Mouse (Mus musculus): ENCODE data around the gene Cd3d. TPM values are rescaled to one million over a fixed set of nuclear protein-coding genes. Genes with fewer than 3 reads are reported as not detected.
"Not testable (repeated sequence)": the region's sequence is repeated elsewhere in the genome, so short reads cannot be mapped to it uniquely, and the experiment has no call there.

Cd3d gene
- polyA plus RNA-seq (2015; fragmentation: Nextera tagmentation; extraction: Ambion mirVana): not detected in 2 replicates

DNA sequence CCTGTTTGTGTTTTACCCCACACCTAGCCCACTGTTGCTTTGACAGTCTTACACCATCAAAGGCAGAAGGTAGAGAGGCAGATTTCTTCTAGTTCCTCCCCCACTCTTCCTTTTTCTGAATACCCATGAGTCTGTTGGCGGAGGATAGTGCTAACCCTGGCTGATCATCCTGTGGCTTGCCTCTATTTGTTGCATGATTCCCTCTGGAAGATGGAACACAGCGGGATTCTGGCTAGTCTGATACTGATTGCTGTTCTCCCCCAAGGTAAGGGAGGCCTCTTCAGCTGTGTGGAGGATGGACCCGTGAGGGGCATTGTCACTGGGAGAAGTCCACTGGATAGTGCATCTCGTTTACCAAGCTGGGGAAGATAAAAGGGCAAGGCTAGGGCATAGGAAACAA, at the start of gene Cd3d:
Gene Cd3d, plus strand, starts transcription at position 111 of the 400 bp plus-strand sequence.
- WGBS: 82% methylated on average over 4 of the region's 4 CpGs

GRCm38 (mm10) chr9:44941756-44942155, 39.8 kb upstream of the Cd3d start:
- Histone ChIP-seq H3K27me3 (no peaks in the 10 kb centered on the region), H3K4me1 (replicated peaks) (no peaks in the 10 kb centered on the region), H3K4me3 (no peak overlapping the region), H3K9ac (no peak overlapping the region), H3K9me3 (no peaks in the 10 kb centered on the region), H3K4me2 (no peak overlapping the region), H3K36me3 (peaks cover 86% of the 10 kb centered on the region), H3K27ac (replicated peaks) (no peak overlapping the region)
- no peak for ATAC-seq (ENCODE audit: low FRiP score, low read depth)
- WGBS: 94% methylated on average over 4 of the region's 4 CpGs

More for the DNA sequence above, at the start of gene Cd3d:
- H3K36me3 ChIP-seq: no peaks in the 10 kb centered on the region
- H3K27me3 ChIP-seq: 0 out of 2 replicates have a peak, but pooled peaks cover 3% of the 10 kb centered on the region
- H3K27ac ChIP-seq (replicated peaks): no peak within 1 kb of the TSS
- H3K4me2 ChIP-seq: no peak within 1 kb of the TSS
- H3K4me3 ChIP-seq: no peak within 1 kb of the TSS
- no peak for ATAC-seq (ENCODE audit: low FRiP score, low read depth)
- H3K9ac ChIP-seq: no peak within 1 kb of the TSS
- H3K9me3 ChIP-seq: no peaks in the 10 kb centered on the region
- H3K4me1 ChIP-seq (replicated peaks): no peaks in the 10 kb centered on the region

DNA sequence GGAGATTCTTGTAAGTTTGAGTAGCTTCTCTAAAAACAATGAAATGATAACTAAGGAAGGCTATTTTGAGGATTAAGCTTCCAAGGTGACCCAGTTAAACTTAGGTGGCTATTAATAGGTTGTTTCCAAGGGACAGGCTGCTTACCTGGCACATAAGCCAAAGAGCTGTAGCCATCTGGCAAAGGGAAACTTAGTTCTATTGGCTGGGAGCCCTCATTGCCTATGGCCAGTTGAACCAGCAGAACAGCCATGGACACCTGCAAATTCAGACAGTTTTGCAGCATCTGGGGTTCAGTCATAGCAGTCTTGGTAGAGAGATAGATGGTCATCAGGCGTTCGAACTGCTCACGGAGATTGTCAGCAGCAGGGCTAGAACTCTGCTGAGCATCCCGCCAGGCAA, 39.2 kb upstream of the Cd3d start:
- Histone ChIP-seq H3K4me3 (no peak overlapping the region), H3K36me3 (peaks cover 86% of the 10 kb centered on the region), H3K4me1 (replicated peaks) (no peaks in the 10 kb centered on the region), H3K27me3 (no peaks in the 10 kb centered on the region), H3K9ac (no peak overlapping the region), H3K4me2 (no peak overlapping the region), H3K9me3 (no peaks in the 10 kb centered on the region), H3K27ac (replicated peaks) (no peak overlapping the region)
- ATAC-seq (ENCODE audit: low FRiP score, low read depth): no peak
- WGBS: 96% methylated on average over 4 of the region's 4 CpGs

DNA sequence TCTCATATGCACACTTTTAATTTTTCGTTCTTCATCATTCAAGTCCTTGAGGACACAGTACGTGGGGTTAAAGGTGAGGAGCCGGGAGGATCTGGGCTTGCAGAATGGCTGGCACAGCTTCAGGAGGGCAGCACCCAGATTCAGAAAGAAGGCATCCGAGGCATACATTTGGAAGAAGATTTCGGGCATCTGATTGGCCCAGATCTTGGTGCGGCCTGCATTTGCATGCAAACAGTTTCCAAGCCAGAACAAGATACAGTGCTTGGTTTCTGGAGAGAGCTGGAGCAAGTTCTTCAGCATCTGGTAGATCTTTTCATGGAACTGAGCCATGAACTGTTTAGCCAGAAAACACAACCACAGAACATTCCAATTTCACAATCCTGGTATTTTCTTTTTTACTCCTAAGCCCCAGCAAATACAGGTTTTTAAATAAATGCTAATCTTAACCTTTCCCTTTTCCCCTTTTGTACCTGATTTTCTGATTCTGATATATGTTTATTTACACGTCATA, 35.3 kb upstream of the Cd3d start:
- no peak for ATAC-seq (ENCODE audit: low FRiP score, low read depth)
- no peaks in the 10 kb centered on the region for H3K9me3 ChIP-seq
- H3K4me1 ChIP-seq (replicated peaks): no peaks in the 10 kb centered on the region
- peaks cover 88% of the 10 kb centered on the region for H3K36me3 ChIP-seq
- H3K4me2 ChIP-seq: no peak overlapping the region
- WGBS: 91% methylated on average over 7 of the region's 7 CpGs
- H3K9ac ChIP-seq: no peak overlapping the region
- H3K27me3 ChIP-seq: no peaks in the 10 kb centered on the region
- H3K4me3 ChIP-seq: no peak overlapping the region
- no peak overlapping the region for H3K27ac ChIP-seq (replicated peaks)

DNA sequence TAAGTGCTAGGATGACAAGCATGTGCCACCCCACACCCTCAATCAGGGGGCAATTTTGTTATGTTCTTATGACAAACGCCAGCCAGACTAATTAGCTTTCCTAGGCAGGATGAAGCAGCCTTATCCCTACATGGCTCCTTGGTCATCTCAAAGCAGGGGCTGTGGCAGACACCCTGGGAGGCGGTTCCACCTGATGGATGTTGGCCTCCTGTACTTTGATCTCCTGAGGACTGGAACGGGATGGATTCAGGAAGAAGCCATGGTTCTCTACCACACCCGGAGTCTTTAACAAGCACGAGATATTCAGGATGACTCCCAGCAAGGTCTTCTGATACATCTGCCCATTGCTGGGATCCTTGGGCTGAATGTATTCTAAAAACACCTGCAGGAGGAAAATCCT, 33.8 kb upstream of the Cd3d start:
- Histone ChIP-seq H3K4me2 (no peak overlapping the region), H3K36me3 (peaks cover 87% of the 10 kb centered on the region), H3K9me3 (no peaks in the 10 kb centered on the region), H3K27me3 (no peaks in the 10 kb centered on the region), H3K27ac (replicated peaks) (no peak overlapping the region), H3K4me3 (no peak overlapping the region), H3K9ac (no peak overlapping the region), H3K4me1 (replicated peaks) (no peaks in the 10 kb centered on the region)
- 94% methylated on average over 5 of the region's 5 CpGs for WGBS
- ATAC-seq (ENCODE audit: low FRiP score, low read depth): no peak

DNA sequence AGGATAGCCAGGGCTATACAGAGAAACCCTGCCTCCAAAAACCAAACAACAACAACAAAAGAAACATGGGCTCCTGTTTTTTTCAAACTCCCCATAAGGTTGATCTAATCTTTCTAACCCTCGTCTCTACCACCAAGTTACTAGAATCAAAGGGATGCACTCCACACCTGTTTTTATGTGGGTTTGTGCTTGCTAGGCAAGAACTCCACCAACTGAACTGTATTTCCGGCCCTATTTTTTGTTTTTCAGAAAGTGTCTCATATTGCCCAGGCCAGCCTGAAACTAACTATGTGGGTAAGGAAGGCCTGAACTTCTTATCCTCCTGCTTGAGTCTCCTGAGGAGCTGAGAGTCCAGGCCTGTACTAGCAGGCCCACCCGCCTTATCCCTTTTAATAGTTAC, 27.2 kb upstream of the Cd3d start:
- no peaks in the 10 kb centered on the region for H3K27me3 ChIP-seq
- H3K36me3 ChIP-seq: peaks cover 73% of the 10 kb centered on the region
- no peak overlapping the region for H3K27ac ChIP-seq (replicated peaks)
- WGBS: 95% methylated on average over 3 of the region's 3 CpGs
- H3K9ac ChIP-seq: no peak overlapping the region
- H3K9me3 ChIP-seq: no peaks in the 10 kb centered on the region
- no peak overlapping the region for H3K4me2 ChIP-seq
- ATAC-seq (ENCODE audit: low FRiP score, low read depth): no peak
- H3K4me1 ChIP-seq (replicated peaks): no peaks in the 10 kb centered on the region
- no peak overlapping the region for H3K4me3 ChIP-seq

GRCm38 (mm10) chr9:44965126-44965832, 16.3 kb upstream of the Cd3d start, which contains the start of gene Ube4a:
TSS of gene Ube4a (minus strand) at chr9:44965600.
- Histone ChIP-seq H3K4me3 (peak within 1 kb of the TSS; percentile 92), H3K4me1 (replicated peaks) (peaks cover 20% of the 10 kb centered on the region), H3K4me2 (peak within 1 kb of the TSS; percentile 82), H3K9me3 (no peaks in the 10 kb centered on the region), H3K27ac (replicated peaks) (peak within 1 kb of the TSS; percentile 82), H3K27me3 (no peaks in the 10 kb centered on the region), H3K36me3 (peaks cover 11% of the 10 kb centered on the region), H3K9ac (peak within 1 kb of the TSS; percentile 85)
- peak; percentile 96 for ATAC-seq (ENCODE audit: low FRiP score, low read depth)
- WGBS: 1% methylated on average over 39 of the region's 39 CpGs

GRCm38 (mm10) chr9:44965833-44966466, 15.6 kb upstream of the Cd3d start:
- peak overlapping the region; percentile 51 for H3K9ac ChIP-seq
- H3K27me3 ChIP-seq: no peaks in the 10 kb centered on the region; the same call in 1 of the 2 replicates
- H3K4me2 ChIP-seq: peak overlapping the region; percentile 82
- 14% methylated on average over 10 of the region's 10 CpGs for WGBS
- peak overlapping the region; percentile 82 for H3K27ac ChIP-seq (replicated peaks)
- no peak; the same call in 1 of the 2 replicates for ATAC-seq (ENCODE audit: low FRiP score, low read depth)
- no peaks in the 10 kb centered on the region for H3K9me3 ChIP-seq
- peaks cover 10% of the 10 kb centered on the region for H3K36me3 ChIP-seq
- H3K4me1 ChIP-seq (replicated peaks): peaks cover 20% of the 10 kb centered on the region
- peak overlapping the region; percentile 92 for H3K4me3 ChIP-seq

DNA sequence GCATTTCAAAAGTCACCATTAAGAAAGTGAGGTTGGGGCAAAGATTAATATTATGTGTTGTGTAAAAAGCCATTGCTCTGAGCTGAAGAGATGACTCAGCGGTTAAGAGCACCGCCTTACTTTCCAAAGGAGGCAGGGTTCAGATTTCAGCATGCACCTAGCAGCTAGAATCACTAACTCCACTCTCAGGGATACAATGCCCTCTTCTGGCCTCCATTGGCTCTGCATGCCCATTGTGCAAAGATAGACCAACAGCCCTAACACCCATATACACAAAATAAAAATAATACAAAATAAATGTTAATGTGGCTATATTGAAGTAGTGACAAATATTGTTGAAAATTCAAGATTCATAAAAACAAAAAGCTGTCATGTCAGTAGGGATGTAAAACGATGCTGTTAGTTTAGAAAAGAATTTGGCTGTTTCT, 14.8 kb upstream of the Cd3d start:
- no peaks in the 10 kb centered on the region for H3K9me3 ChIP-seq
- WGBS: 27% methylated on average over 3 of the region's 3 CpGs
- H3K4me2 ChIP-seq: no peak overlapping the region
- H3K9ac ChIP-seq: no peak overlapping the region
- H3K36me3 ChIP-seq: peaks cover 2% of the 10 kb centered on the region; the same call in 1 of the 2 replicates
- peaks cover 20% of the 10 kb centered on the region for H3K4me1 ChIP-seq (replicated peaks)
- no peak overlapping the region for H3K4me3 ChIP-seq
- H3K27ac ChIP-seq (replicated peaks): no peak overlapping the region
- no peak for ATAC-seq (ENCODE audit: low FRiP score, low read depth)
- H3K27me3 ChIP-seq: no peaks in the 10 kb centered on the region; the same call in 1 of the 2 replicates

GRCm38 (mm10) chr9:44967763-44968162, 13.8 kb upstream of the Cd3d start:
- not testable (repeated sequence) for H3K4me2 ChIP-seq; H3K4me3 ChIP-seq; H3K27me3 ChIP-seq; H3K9ac ChIP-seq; H3K9me3 ChIP-seq; H3K36me3 ChIP-seq; ATAC-seq (ENCODE audit: low FRiP score, low read depth); H3K27ac ChIP-seq (replicated peaks)
- H3K4me1 ChIP-seq (replicated peaks): peaks cover 20% of the 10 kb centered on the region
- WGBS: 87% methylated on average over 5 of the region's 5 CpGs

DNA sequence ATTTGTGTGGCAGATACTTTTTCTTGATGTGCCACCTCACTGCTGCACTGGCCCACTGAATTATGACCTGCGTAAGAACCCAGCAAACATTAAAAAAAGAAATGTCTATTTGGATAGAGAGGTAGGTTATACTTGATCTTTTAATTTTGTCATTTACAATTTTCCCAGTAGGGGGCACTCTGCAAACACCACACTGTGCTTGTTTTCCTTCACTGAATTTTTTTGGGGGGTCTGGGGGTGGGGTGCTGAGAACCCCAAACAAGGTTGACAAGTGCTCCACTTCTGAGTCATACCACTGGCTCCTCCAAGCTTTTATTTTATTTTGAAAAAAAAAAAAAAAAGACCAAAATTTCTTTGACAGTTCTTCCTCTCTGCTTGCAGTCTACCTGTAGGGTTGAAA, 12.1 kb upstream of the Cd3d start:
- H3K4me2 ChIP-seq: no peak overlapping the region
- no peaks in the 10 kb centered on the region for H3K9me3 ChIP-seq
- H3K27ac ChIP-seq (replicated peaks): no peak overlapping the region
- H3K4me3 ChIP-seq: no peak overlapping the region
- ATAC-seq (ENCODE audit: low FRiP score, low read depth): no peak
- no peaks in the 10 kb centered on the region for H3K36me3 ChIP-seq
- peaks cover 8% of the 10 kb centered on the region for H3K27me3 ChIP-seq
- H3K9ac ChIP-seq: no peak overlapping the region
- 60% methylated on average over 1 of the region's 1 CpGs for WGBS
- H3K4me1 ChIP-seq (replicated peaks): peaks cover 11% of the 10 kb centered on the region

DNA sequence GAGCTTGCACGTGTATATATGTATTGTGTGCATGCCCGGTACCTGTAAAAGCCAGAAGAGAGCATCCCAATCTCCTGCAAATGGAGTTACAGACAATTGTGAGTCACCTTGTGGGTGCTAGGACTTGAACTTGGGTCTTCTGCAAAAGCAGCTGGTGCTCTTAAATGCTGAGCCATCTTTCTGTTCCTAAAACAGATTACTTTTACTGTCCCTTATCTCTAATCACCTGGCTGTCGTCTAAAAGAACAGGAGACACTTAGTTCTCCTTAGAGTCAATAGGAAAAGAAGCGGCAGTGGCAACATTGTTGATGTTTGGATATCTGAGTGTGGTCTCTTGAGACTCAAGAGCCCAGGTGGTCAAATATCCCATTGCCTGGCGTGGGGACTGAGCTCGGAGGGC, 3.8 kb upstream of the Cd3d start:
- H3K27me3 ChIP-seq: peaks cover 16% of the 10 kb centered on the region
- 73% methylated on average over 6 of the region's 6 CpGs for WGBS
- no peaks in the 10 kb centered on the region for H3K4me1 ChIP-seq (replicated peaks)

More for the DNA sequence above, 3.8 kb upstream of the Cd3d start:
- H3K4me2 ChIP-seq: no peak overlapping the region
- no peaks in the 10 kb centered on the region for H3K9me3 ChIP-seq
- ATAC-seq (ENCODE audit: low FRiP score, low read depth): no peak
- no peak overlapping the region for H3K27ac ChIP-seq (replicated peaks)
- H3K9ac ChIP-seq: no peak overlapping the region
- no peak overlapping the region for H3K4me3 ChIP-seq
- H3K36me3 ChIP-seq: no peaks in the 10 kb centered on the region

Measured in hindbrain, embryonic 15.5 days (tissue).